Mouse (Mus musculus): ENCODE measurements at regions not wholly inside any gene's neighbourhood (a gene's known extent, or its start where the extent isn't known, plus 50 kb on each side); places are given as distances from the start of the nearest gene placed in this dataset.
A peak's percentile ranks its signal among the peaks of the same experiment; 100 is the strongest.

GRCm38 (mm10) chr12:69507333-69507732 is 75.5 kb downstream of the Vcpkmt start:
- no peak overlapping the region for H3K9ac ChIP-seq (replicated peaks)
- H3K4me2 ChIP-seq = no peak overlapping the region
- 78% methylated on average over 3 of the region's 3 CpGs for WGBS
- no peak overlapping the region for H3K4me3 ChIP-seq (replicated peaks)
- H3K27me3 ChIP-seq = peaks cover 4% of the 10 kb centered on the region; the same call in 1 of the 2 replicates
- no peaks in the 10 kb centered on the region for H3K9me3 ChIP-seq
- no peak for ATAC-seq (ENCODE audit: insufficient number of reproducible peaks, insufficient read depth, low FRiP score, low TSS enrichment, low read depth)
- H3K27ac ChIP-seq = no peak overlapping the region
- H3K36me3 ChIP-seq = no peaks in the 10 kb centered on the region
- peaks cover 8% of the 10 kb centered on the region for H3K4me1 ChIP-seq (replicated peaks)

- H3K4me3 ChIP-seq (replicated peaks) = no peak overlapping the region
Measured at GRCm38 (mm10) chr12:69502706-69503070, 80.1 kb downstream of the Vcpkmt start.

GRCm38 (mm10) chr12:69501783-69502705 is 80.8 kb downstream of the Vcpkmt start:
- 20% methylated on average over 20 of the region's 20 CpGs for WGBS
- no peaks in the 10 kb centered on the region for H3K36me3 ChIP-seq
- peak; percentile 73 for ATAC-seq (ENCODE audit: insufficient number of reproducible peaks, insufficient read depth, low FRiP score, low TSS enrichment, low read depth)
- H3K27me3 ChIP-seq = no peaks in the 10 kb centered on the region
- peak overlapping the region; percentile 90 for H3K27ac ChIP-seq
- no peak overlapping the region for H3K4me3 ChIP-seq (replicated peaks)
- no peaks in the 10 kb centered on the region for H3K9me3 ChIP-seq
- peaks cover 23% of the 10 kb centered on the region for H3K4me1 ChIP-seq (replicated peaks)
- peak overlapping the region; percentile 43 for H3K4me2 ChIP-seq
- 0 out of 2 replicates have a peak overlapping the region, but pooled peaks have one; percentile 6 for H3K9ac ChIP-seq (replicated peaks)

More at GRCm38 (mm10) chr12:69502706-69503070, 80.1 kb downstream of the Vcpkmt start:
- no peaks in the 10 kb centered on the region for H3K27me3 ChIP-seq
- peak overlapping the region; percentile 90 for H3K27ac ChIP-seq
- H3K9me3 ChIP-seq = no peaks in the 10 kb centered on the region
- H3K36me3 ChIP-seq = no peaks in the 10 kb centered on the region
- peak overlapping the region; percentile 43 for H3K4me2 ChIP-seq
- ATAC-seq (ENCODE audit: insufficient number of reproducible peaks, insufficient read depth, low FRiP score, low TSS enrichment, low read depth) = peak; percentile 32; the same call in 1 of the 2 replicates
- WGBS = 67% methylated on average over 6 of the region's 6 CpGs
- no peak overlapping the region for H3K9ac ChIP-seq (replicated peaks)
- peaks cover 23% of the 10 kb centered on the region for H3K4me1 ChIP-seq (replicated peaks)

GRCm38 (mm10) chr12:69501346-69501730 is 81.5 kb downstream of the Vcpkmt start:
- no peaks in the 10 kb centered on the region for H3K9me3 ChIP-seq
- H3K9ac ChIP-seq (replicated peaks) = 0 out of 2 replicates have a peak overlapping the region, but pooled peaks have one; percentile 6
- peaks cover 23% of the 10 kb centered on the region for H3K4me1 ChIP-seq (replicated peaks)
- 23% methylated on average over 2 of the region's 2 CpGs for WGBS
- ATAC-seq (ENCODE audit: insufficient number of reproducible peaks, insufficient read depth, low FRiP score, low TSS enrichment, low read depth) = peak; percentile 46; the same call in 1 of the 2 replicates
- no peaks in the 10 kb centered on the region for H3K36me3 ChIP-seq
- no peaks in the 10 kb centered on the region for H3K27me3 ChIP-seq
- peak overlapping the region; percentile 90 for H3K27ac ChIP-seq
- no peak overlapping the region for H3K4me3 ChIP-seq (replicated peaks)
- peak overlapping the region; percentile 43 for H3K4me2 ChIP-seq

GRCm38 (mm10) chr12:69500600-69501345 is 82.1 kb downstream of the Vcpkmt start:
- ATAC-seq (ENCODE audit: insufficient number of reproducible peaks, insufficient read depth, low FRiP score, low TSS enrichment, low read depth) = no peak
- Histone ChIP-seq H3K9ac (replicated peaks) (no peak overlapping the region), H3K4me2 (no peak overlapping the region), H3K27me3 (no peaks in the 10 kb centered on the region), H3K9me3 (no peaks in the 10 kb centered on the region), H3K36me3 (no peaks in the 10 kb centered on the region), H3K4me3 (replicated peaks) (no peak overlapping the region), H3K4me1 (replicated peaks) (peaks cover 23% of the 10 kb centered on the region), H3K27ac (peak overlapping the region; percentile 90; the same call in 1 of the 2 replicates)
- WGBS = 74% methylated on average over 15 of the region's 15 CpGs

- H3K4me1 ChIP-seq (replicated peaks) = peaks cover 13% of the 10 kb centered on the region
- no peaks in the 10 kb centered on the region for H3K27me3 ChIP-seq
- no peak overlapping the region for H3K4me2 ChIP-seq
- no peaks in the 10 kb centered on the region for H3K9me3 ChIP-seq
- H3K4me3 ChIP-seq (replicated peaks) = no peak overlapping the region
- no peak overlapping the region for H3K9ac ChIP-seq (replicated peaks)
- WGBS = 91% methylated on average over 7 of the region's 7 CpGs
- ATAC-seq (ENCODE audit: insufficient number of reproducible peaks, insufficient read depth, low FRiP score, low TSS enrichment, low read depth) = no peak
- H3K36me3 ChIP-seq = no peaks in the 10 kb centered on the region
- H3K27ac ChIP-seq = no peak overlapping the region
Measured at GRCm38 (mm10) chr12:69497121-69497520, 85.7 kb downstream of the Vcpkmt start.

GRCm38 (mm10) chr12:69496341-69496904 is 86.4 kb downstream of the Vcpkmt start:
- H3K9ac ChIP-seq (replicated peaks) = no peak overlapping the region
- peaks cover 6% of the 10 kb centered on the region for H3K4me1 ChIP-seq (replicated peaks)
- H3K27ac ChIP-seq = no peak overlapping the region
- no peaks in the 10 kb centered on the region for H3K36me3 ChIP-seq
- no peak for ATAC-seq (ENCODE audit: insufficient number of reproducible peaks, insufficient read depth, low FRiP score, low TSS enrichment, low read depth)
- no peaks in the 10 kb centered on the region for H3K9me3 ChIP-seq
- WGBS = 76% methylated on average over 6 of the region's 6 CpGs
- H3K27me3 ChIP-seq = no peaks in the 10 kb centered on the region
- H3K4me2 ChIP-seq = no peak overlapping the region
- H3K4me3 ChIP-seq (replicated peaks) = no peak overlapping the region

GRCm38 (mm10) chr12:69495776-69496175 is 87.1 kb downstream of the Vcpkmt start:
- Histone ChIP-seq H3K9ac (replicated peaks) (no peak overlapping the region), H3K27ac (no peak overlapping the region), H3K27me3 (no peaks in the 10 kb centered on the region), H3K4me2 (no peak overlapping the region), H3K36me3 (no peaks in the 10 kb centered on the region), H3K4me1 (replicated peaks) (no peaks in the 10 kb centered on the region), H3K4me3 (replicated peaks) (no peak overlapping the region), H3K9me3 (no peaks in the 10 kb centered on the region)
- 85% methylated on average over 5 of the region's 5 CpGs for WGBS
- ATAC-seq (ENCODE audit: insufficient number of reproducible peaks, insufficient read depth, low FRiP score, low TSS enrichment, low read depth) = no peak

- no peak for ATAC-seq (ENCODE audit: insufficient number of reproducible peaks, insufficient read depth, low FRiP score, low TSS enrichment, low read depth)
- 78% methylated on average over 8 of the region's 8 CpGs for WGBS
Measured at GRCm38 (mm10) chr12:69494648-69495047, 88.2 kb downstream of the Vcpkmt start.

GRCm38 (mm10) chr12:69489686-69490085 is 93.1 kb downstream of the Vcpkmt start:
- Histone ChIP-seq H3K9me3 (no peaks in the 10 kb centered on the region), H3K9ac (replicated peaks) (no peak overlapping the region), H3K4me1 (replicated peaks) (peaks cover 11% of the 10 kb centered on the region), H3K4me2 (no peak overlapping the region), H3K27me3 (no peaks in the 10 kb centered on the region), H3K36me3 (no peaks in the 10 kb centered on the region), H3K4me3 (replicated peaks) (no peak overlapping the region), H3K27ac (no peak overlapping the region)
- no peak for ATAC-seq (ENCODE audit: insufficient number of reproducible peaks, insufficient read depth, low FRiP score, low TSS enrichment, low read depth)
- 87% methylated on average over 10 of the region's 10 CpGs for WGBS

More at GRCm38 (mm10) chr12:69494648-69495047, 88.2 kb downstream of the Vcpkmt start:
- H3K4me1 ChIP-seq (replicated peaks) = no peaks in the 10 kb centered on the region
- H3K4me2 ChIP-seq = no peak overlapping the region
- no peaks in the 10 kb centered on the region for H3K27me3 ChIP-seq
- H3K9ac ChIP-seq (replicated peaks) = no peak overlapping the region
- H3K36me3 ChIP-seq = no peaks in the 10 kb centered on the region
- no peak overlapping the region for H3K27ac ChIP-seq
- no peaks in the 10 kb centered on the region for H3K9me3 ChIP-seq
- H3K4me3 ChIP-seq (replicated peaks) = no peak overlapping the region

- Histone ChIP-seq H3K9me3 (no peaks in the 10 kb centered on the region), H3K27ac (no peak overlapping the region), H3K36me3 (no peaks in the 10 kb centered on the region), H3K9ac (replicated peaks) (no peak overlapping the region), H3K4me1 (replicated peaks) (peaks cover 15% of the 10 kb centered on the region), H3K4me2 (no peak overlapping the region), H3K4me3 (replicated peaks) (no peak overlapping the region), H3K27me3 (no peaks in the 10 kb centered on the region)
- WGBS = 78% methylated on average over 8 of the region's 8 CpGs
- no peak for ATAC-seq (ENCODE audit: insufficient number of reproducible peaks, insufficient read depth, low FRiP score, low TSS enrichment, low read depth)
Measured at GRCm38 (mm10) chr12:69486903-69487302, 95.9 kb downstream of the Vcpkmt start.

Measured in limb, embryonic 12.5 days (tissue).